Mouse (Mus musculus): ENCODE measurements around the gene Alg6. TPM values are rescaled to one million over a fixed set of nuclear protein-coding genes. Genes with fewer than 3 reads are reported as not detected.

Alg6 gene
- polyA plus RNA-seq, 1 experiment from 2014 or later, result 21.5 TPM

- H3K9me3 ChIP-seq (replicated peaks; ENCODE audit: control insufficient read depth, low read length), result no peaks in the 10 kb centered on the region
- H3K4me3 ChIP-seq (replicated peaks; ENCODE audit: low read length), result no peak overlapping the region
- whole genome bisulfite sequencing, result 88% methylated on average over 6 of the region's 6 CpGs
- no peaks in the 10 kb centered on the region for H3K36me3 ChIP-seq (ENCODE audit: control insufficient read depth, insufficient read depth, low read length)
- no peak overlapping the region for H3K27ac ChIP-seq (ENCODE audit: low read length)
- no peaks in the 10 kb centered on the region for H3K4me1 ChIP-seq (ENCODE audit: control insufficient read depth, insufficient read depth, low read length)
- no peaks in the 10 kb centered on the region for H3K27me3 ChIP-seq (ENCODE audit: control insufficient read depth, insufficient read depth, low read length)
- no peak overlapping the region for H3K9ac ChIP-seq (ENCODE audit: low read length)
- H3K4me2 ChIP-seq (ENCODE audit: low read depth, low read length), result no peak overlapping the region
- ATAC-seq (ENCODE audit: insufficient read depth, low FRiP score), result no peak
Observed at GRCm38 (mm10) chr4:99792365-99792764, 76.9 kb downstream of the Alg6 start.

Other genes with a start within 250 kb of the Alg6 start
- 0.54 and 0.98 TPM in 2 replicates for gene Foxd3, start 59.4 kb upstream of the Alg6 start, polyA plus RNA-seq (2015; fragmentation: Nextera tagmentation; extraction: Ambion mirVana)
- 16.9 and 19.6 TPM in 2 replicates for gene Efcab7, start 113.5 kb downstream of the Alg6 start, polyA plus RNA-seq (2015; fragmentation: Nextera tagmentation; extraction: Ambion mirVana)
- 129 and 137 TPM in 2 replicates for gene Pgm1, start 213.8 kb downstream of the Alg6 start, polyA plus RNA-seq (2015; fragmentation: Nextera tagmentation; extraction: Ambion mirVana)
- gene Itgb3bp, start 214.1 kb downstream of the Alg6 start, polyA plus RNA-seq (2015; fragmentation: Nextera tagmentation; extraction: Ambion mirVana), result 26.3 and 33.6 TPM in 2 replicates